Mouse (Mus musculus): ENCODE results near the gene S100a3.
A peak's percentile ranks its signal among the peaks of the same experiment; 100 is the strongest.

Gene S100a3

DNA sequence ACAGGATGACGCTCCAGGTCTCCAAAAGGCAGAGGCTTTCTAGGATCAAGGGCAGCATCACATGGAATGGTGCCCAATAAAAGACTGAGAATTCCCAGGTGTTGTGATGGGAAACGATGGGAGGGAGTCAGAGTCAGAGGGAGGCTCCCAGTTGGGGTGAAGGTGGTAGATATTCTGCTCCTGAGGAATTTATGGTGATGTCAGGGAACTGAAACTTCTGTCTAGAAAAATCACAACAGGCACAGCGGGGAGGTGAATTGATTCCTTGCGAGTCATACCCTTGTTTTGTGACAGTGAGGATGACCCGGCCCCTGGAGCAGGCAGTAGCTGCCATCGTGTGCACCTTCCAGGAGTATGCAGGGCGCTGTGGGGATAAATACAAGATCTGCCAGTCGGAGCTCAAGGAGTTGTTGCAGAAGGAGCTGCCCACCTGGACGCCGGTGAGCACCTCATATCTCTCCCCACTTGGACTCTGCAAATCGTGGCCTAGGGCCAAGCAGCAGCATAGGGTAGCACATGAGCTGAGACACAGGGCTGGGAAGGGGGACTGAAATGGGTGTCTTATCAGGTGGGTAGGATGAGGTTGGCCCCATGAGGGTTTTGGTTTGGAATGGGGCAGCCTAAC lies 41.2 kb downstream of the S100a3 start, which contains the start of gene Gm42674:
Gene Gm42674, plus strand, starts transcription at position 419 of the 625 bp plus-strand sequence.
- DNase-seq (ENCODE audit: low read depth, low spot score), result no peak

DNA sequence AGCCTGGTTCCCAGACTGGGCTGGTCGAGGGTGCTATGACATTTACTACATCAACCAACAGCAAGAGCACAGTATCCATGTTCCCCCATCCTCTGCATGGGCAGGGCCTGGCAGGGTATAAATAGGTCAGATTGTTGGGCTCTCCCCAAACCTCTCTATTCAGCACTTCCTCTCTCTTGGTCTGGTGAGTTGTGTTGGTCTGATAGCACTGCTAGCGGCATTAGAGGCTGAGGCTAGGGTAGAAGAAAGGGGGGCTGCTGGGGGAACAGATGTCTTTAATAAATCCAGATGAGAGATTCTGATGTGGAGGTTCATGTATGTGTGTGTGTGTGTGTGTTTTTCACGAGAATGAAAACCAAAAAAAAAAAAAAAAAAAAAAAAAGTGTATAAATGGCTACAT lies 43.2 kb downstream of the S100a3 start, which contains the start of gene S100a4:
Gene S100a4, plus strand, starts transcription at position 149 of the 400 bp plus-strand sequence.
- no peak for DNase-seq (ENCODE audit: low read depth, low spot score)

DNA sequence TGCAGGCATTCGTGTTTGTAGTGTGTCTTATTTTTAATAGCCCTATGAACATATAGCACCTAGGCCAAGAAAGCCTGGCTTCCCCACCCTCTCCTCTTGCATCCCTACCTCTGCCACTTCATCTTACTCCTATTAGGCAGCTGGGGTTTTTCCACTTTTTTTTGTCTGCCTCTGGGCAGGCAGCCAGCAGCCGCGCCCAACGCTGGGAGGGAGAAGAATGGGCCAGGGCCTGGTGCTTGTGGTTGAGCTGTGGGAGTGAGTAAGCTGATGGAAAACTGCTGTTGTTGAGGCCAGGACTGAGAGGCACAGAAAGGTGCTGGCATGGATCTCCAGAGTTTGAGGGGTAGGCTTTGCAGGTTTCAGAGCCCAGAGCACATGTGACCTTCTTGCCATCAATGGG lies 44.0 kb downstream of the S100a3 start:
- no peak for DNase-seq (ENCODE audit: low read depth, low spot score)

GRCm38 (mm10) chr3:90605049-90605448 lies 44.7 kb downstream of the S100a3 start:
- DNase-seq (ENCODE audit: low read depth, low spot score), result no peak

DNA sequence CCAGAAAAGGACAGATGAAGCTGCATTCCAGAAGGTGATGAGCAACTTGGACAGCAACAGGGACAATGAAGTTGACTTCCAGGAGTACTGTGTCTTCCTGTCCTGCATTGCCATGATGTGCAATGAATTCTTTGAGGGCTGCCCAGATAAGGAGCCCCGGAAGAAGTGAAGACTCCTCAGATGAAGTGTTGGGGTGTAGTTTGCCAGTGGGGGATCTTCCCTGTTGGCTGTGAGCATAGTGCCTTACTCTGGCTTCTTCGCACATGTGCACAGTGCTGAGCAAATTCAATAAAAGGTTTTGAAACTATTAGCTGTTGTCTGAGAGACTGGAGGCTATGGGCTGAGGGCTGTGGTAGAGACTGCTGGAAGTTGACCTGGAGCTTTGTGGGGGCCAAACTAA lies 45.4 kb downstream of the S100a3 start:
- no peak for DNase-seq (ENCODE audit: low read depth, low spot score)

DNA sequence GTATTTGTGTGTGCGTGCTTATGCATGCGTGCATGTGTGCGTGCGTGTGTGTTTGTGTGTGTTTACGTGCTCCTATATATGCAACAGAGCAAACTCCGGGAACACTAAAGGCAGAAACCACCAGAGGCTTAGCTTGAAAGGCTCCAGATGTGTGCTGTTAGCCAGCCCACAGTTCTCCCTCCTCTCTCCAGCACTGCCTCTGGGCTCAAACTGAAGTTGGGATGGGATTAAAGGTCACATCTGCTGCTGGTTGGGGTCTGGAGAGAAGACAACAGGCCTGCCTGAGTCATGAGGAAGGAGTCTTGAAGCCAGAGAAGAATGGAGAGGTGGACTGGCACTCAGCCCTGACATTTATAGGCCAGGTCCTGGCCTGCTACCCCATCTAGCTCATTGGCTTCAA lies 45.8 kb downstream of the S100a3 start:
- DNase-seq (ENCODE audit: low read depth, low spot score), result no peak

GRCm38 (mm10) chr3:90607361-90607760 lies 47.0 kb downstream of the S100a3 start:
- DNase-seq (ENCODE audit: low read depth, low spot score), result no peak

DNA sequence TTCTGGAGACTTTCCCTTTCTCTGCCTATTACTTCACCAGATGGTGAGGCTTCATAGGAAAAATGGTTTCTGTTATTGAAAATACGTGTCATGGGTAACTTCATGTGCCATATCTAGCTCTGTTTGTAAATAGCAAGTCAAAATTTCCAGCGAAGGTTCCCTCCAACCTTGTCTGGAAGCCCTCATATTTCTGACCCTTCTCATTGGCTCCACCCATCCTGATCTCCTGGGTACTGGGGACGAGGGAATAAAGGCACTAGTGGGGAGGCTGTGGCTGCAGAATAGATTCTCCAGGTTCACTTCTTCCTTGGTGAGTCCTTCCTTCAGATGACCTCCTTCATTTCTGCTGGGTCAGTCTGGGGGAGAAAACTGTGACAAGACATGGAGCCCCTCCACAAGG lies 47.8 kb downstream of the S100a3 start, which contains the start of gene S100a5:
Gene S100a5, plus strand, starts transcription at position 301 of the 400 bp plus-strand sequence.
- DNase-seq (ENCODE audit: low read depth, low spot score), result no peak

GRCm38 (mm10) chr3:90609102-90609501 lies 48.7 kb downstream of the S100a3 start:
- no peak for DNase-seq (ENCODE audit: low read depth, low spot score)

DNA sequence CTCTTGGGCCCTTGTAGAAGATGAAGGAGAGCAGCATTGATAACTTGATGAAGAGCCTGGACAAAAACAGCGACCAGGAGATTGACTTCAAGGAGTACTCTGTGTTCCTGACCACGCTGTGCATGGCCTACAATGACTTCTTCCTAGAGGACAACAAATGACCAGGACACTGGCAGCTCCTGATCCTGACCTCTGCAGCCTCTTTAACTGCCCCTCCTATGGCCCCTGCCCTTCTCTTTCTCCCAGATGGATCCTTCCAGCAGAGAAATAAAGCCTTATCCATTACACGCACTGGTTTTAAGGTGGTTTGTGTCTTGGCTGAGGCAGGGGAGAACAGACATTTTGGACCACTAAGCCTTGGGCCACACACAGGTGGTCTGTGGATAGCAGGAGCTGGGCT lies 51.1 kb downstream of the S100a3 start:
- DNase-seq (ENCODE audit: low read depth, low spot score), result no peak

DNA sequence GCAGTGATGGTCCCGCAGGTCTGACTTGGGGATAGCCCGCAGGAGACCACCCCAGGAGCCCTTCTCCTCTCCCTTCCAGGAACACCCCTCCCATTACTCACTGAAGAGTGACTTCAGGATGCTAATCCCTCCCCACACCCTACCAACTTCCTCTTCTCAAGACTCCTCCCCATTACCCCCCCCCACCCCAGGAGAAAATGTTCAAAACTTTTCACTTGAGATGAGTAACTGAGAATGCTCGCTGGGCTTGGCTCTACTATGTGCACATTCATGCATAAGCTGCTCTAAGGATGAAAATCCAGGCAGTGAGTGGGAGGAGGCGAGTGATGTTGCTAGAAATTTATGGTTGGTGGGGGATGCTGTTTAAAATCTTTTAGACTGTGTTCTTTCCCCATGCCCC lies 51.7 kb downstream of the S100a3 start:
- no peak for DNase-seq (ENCODE audit: low read depth, low spot score)

GRCm38 (mm10) chr3:90612728-90613291 lies 52.4 kb downstream of the S100a3 start, which contains the start of gene S100a6:
TSS of gene S100a6 (plus strand) at chr3:90612882.
- DNase-seq (ENCODE audit: low read depth, low spot score), result peak; percentile 88

- DNase-seq (ENCODE audit: low read depth, low spot score), result no peak
Observed at GRCm38 (mm10) chr3:90613461-90614147, 53.2 kb downstream of the S100a3 start.

DNA sequence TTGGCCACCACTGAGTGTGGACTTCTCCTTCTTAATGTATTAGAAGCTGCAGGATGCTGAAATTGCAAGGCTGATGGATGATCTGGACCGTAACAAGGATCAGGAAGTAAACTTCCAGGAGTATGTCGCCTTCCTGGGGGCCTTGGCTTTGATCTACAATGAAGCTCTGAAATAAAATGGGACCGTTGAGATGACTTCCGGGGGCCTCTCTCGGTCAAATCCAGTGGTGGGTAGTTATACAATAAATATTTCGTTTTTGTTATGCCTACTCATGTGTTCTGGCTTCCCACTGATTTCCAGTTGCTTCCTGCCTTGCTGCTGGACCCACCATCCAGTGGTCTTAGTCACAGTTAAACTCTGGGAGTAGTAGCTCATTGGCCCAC lies 53.8 kb downstream of the S100a3 start:
- DNase-seq (ENCODE audit: low read depth, low spot score), result no peak

DNA sequence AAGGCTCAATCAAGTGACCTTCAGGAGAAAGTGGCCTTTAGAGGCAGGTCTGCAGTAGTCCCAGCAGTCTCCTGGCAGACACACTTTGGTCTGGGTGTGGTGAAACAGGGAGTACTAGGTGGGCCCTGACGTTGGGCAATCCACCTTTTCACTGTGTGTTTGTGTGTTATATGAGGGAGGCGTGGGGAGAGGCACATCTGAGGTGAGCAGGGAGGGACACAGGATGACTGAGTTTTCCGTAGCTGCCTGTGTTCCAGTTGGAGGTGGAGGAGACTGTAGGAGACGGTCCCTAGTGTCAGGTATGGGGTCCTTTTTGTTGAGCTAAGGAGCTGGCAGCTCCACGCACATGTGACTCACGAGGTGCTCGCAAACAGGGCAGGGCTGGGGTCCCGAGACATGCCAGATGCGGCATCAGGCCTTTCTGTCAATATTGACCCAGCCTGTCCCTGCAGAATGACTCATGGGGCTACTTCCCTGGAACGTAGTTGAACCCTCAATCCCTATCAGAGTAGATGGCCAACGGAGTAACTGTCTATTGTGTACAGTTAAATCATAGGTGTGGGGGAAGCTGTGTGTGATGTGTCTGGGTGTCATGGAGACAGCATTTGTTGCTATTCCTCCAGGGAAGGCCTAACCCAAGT lies 54.4 kb downstream of the S100a3 start:
- DNase-seq (ENCODE audit: low read depth, low spot score), result no peak

DNA sequence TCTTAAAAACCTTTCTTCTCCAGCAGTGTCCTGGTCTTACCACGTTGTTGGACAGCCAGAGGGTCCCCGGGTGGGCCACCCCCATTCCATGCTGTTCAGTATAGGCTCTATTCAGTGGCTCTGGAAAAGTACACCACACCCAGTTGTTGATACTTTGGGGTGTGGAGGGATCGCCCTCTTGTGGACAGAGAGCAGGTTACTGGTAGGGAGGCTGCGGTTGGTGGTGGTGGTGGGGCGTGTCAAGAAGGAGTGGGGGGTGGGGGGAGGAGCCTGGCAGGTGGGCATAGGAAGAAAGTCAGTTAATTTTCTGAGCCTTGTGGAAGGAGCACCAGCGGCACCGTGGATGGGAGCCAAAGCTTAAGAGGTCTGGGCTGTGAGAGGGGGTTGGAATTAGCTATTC lies 55.0 kb downstream of the S100a3 start:
- peak; percentile 82 for DNase-seq (ENCODE audit: low read depth, low spot score)

GRCm38 (mm10) chr3:90615911-90616310 lies 55.5 kb downstream of the S100a3 start:
- no peak for DNase-seq (ENCODE audit: low read depth, low spot score)

DNA sequence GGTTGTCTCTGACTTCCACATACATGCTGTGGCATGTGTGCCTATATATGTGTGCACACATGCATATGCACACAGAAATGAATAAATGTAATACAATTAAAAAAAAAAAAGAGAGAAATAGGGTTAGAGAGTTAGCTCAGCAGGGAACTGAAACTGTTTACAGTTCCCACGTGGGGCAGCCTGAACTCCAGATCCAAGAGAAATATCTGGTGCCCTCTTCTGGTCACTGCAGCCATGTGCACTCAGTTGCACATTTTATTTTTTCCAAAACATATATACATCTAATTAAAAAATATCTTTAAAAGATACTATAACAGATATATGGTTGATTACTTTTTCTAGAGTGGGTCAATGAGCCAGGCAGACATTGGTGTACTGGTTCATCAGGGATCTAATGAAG lies 57.2 kb downstream of the S100a3 start:
- peak; percentile 16 for DNase-seq (ENCODE audit: low read depth, low spot score)

DNA sequence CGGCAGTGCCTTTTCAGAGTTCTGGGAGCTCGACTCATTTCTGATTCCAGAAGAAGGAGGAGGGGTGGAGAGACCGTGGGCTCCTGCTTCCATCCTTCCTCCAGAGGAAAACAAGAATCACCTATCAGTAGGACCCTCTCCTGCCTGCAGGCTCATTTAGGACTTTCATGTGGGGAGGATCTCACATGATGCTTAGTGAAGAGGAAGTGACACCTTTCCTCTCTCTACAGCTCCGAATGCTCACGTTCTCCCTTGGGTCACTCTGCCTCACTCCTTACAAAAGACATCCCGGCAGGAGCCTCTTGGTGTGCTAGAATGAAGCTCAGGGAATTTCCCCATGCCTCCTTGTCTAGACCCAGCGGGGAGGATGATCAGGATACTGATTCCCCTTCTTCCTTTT lies 61.2 kb downstream of the S100a3 start:
- no peak for DNase-seq (ENCODE audit: low read depth, low spot score)

DNA sequence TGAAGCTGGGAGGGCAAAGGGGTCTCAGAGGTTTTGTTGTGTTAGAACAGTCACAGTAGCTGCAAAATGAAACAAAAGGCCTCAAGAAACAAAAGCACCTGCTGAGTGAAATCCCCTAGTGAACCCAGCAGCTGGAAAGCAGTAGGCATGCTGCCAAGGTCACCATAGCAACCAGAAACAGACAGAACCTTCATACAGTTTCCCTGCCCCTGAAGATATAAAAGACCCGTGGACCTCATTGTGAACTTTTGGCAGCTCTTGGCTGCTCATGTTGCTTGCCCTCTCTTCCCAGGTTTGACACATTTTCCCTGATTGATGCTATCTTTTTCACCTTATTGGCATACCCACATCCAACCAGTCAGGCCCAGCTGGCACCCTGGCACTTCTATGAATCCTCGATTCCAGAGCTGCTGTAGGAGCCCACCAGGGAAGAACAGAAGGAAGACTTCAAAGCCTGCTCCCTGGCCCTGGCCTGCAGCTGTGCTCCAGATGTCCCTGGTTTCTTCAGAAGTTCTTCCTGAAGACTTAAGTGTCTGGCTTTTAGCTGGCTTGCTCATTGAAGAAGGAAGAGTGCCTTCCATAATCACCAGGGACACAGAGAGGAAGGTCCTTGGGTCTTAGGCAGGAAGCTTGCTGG lies 63.2 kb downstream of the S100a3 start:
- no peak for DNase-seq (ENCODE audit: low read depth, low spot score)

DNA sequence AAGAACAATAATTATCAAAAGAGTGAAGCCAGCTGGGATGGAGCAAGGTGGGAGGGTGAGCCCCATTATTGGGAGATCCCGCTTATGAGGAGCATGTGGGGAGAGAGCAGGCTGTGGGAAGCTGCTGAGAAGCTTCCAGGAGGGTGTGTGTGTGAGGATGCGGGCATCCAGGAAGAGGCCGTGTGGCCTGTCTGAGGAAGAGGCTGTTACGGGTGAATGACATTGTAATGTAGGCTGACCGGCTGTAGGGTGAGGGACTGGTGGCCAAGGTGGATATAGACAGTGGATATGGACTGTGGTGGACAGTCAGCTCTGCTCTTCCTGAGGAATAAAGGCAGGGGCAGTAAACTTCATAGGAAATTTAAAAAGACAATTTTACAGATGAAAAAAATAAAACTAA lies 65.1 kb downstream of the S100a3 start:
- no peak for DNase-seq (ENCODE audit: low read depth, low spot score)

Data from ES-CJ7 (cell line).